Mouse (Mus musculus): ENCODE results near the gene Cntnap2.
"Not testable (repeated sequence)": the region's sequence is repeated elsewhere in the genome, so short reads cannot be mapped to it uniquely, and the experiment has no call there.

The Cntnap2 gene

DNA sequence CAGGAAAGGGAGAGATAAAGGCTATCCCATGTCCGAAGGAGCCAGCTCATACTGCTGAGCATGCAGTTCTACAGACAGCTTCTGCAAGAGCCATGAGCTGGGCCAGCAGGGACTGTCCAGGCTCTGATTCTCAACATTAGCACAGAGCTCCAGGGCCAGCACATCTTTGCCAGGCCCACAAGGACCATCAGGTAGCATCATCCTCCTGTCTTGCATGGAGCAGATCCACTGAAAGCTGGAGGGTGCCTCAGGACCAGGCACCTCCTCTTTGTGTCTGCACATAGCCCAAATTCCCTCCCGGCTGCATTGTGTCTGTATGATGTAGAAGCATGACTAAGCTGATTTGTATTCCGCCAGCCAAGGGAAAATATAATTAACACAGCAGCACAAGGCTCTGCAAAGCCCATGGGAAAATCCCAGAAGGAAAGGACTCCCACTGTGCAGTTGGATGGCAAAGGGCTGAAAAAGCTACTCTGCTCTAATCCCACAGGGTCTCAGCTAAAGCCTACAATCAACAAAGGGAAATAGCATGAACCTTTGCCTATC, 2180.3 kb downstream of the Cntnap2 start:
- no peak for DNase-seq (ENCODE audit: low spot score in 2 of 2)

DNA sequence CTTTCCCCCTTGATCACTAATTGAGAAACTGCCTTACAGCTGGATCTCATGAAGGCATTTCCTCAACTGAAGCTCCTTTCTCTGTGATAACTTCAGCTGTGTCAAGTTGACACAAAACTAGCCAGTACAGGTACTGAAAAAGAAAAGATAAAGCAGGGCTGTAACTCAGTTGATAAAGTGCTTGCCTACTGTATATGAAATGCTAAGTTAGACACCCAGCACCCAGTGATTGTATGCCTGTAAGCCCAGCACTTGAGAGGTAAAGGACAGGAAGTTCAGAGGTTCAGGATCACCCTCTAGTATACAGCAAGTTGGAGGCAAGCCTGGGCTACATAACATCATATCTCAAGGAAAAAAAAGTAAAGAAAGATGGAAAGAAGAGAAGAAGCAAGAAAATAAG, 2182.2 kb downstream of the Cntnap2 start:
- DNase-seq (ENCODE audit: low spot score in 2 of 2) = no peak

DNA sequence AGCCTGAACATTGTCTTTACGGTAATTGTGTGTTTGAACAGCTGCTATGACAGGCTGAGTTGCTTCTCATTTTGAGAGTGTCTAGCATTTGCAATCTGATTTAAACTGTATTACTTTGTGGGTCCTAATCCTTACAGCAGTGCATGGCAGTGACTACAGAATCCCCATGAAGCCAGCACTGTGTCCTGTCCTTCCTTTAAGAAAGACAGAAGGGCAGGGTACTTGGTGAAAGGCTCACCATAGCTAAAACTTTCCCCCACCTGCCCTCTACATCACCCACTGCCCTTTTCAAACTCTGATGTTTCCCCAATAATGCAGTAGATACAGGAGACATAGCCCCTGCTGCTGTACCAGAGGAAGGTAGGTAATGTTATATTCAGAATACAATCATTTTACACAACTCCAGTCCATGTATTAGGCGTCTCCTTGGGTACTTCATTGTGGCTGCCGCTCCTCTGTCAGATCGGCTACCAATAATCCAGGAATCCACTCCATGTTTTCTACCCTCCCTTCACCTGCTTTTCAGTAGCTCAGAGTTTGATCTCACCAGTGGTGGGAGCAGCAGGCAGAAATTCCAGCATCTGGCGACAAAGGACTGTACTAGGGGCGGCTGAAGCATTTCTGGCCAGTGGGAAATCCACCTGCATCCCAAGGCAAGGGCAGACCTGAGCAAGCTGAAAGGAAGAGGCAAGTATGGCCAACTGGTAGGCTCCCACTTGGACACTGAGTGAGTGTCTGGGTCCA, 2184.9 kb downstream of the Cntnap2 start:
- DNase-seq (ENCODE audit: low spot score in 2 of 2) = no peak

DNA sequence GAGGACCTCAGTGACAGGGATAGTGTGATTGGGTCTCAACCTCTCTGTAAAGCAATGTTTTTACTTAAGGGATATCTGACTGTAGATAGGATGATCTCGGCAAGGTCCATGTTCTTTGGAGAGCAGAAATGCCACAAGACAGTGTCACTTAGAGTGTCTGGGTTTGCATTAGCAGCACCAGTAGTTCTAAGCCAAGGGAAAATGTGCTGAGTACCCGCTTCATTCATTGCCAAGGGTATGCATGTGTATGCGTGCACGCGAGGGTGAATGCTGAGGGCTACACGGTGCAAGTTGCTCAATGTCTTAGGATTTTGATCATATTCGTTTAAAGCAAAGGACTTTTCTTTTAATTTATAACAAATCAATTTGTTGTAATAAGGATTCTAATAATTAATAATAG, 2185.5 kb downstream of the Cntnap2 start:
- no peak for DNase-seq (ENCODE audit: low spot score in 2 of 2)

DNA sequence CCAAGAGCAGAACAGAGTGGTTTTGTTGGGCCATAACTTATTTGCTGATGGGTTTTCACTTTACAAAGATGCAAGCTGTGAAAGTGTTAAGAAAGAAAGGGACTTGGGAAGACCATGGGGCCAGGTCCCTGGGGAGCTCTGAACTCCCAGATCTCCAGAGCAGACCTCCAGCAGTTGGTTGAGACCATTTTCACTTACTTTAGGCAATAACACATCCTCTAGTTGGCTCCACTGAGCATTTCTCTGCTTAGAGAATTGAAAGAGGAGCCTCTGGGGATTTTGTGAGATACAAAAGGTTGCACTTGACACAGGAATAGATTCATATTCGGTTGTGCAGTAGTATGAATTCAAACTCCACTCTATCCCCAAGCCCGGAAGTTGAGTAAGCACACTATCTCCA, 2196.1 kb downstream of the Cntnap2 start:
- no peak for DNase-seq (ENCODE audit: low spot score in 2 of 2)

DNA sequence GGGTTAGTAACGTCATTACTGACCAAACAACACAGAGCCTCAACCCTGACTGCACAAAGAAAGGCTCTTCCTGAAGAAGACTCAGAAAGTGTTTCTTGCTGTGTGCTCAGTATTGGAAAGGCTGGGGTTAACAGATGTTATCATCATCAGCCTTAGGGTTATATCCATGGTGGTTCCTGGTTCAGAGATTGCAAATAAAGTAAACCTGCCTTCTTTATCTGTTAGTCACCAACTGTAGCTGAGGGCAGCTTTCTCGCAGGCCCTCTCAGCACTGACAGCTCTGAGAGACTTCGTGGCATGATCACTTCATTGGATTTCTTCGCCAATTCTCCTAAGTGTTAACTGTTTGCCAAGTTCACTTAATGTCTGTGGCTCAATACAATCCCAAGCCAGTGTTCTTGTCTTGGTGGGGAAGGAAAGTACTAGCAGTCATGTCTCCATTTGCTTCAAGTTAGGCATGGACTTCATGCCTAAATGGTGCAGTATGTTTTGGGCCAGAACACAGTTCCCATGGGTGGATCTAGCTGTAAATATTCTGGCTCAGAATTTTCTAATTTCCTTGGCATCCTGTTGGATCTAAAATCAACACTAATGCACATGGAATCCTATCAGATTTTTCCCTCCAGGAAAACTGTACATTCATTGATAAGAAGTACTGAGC, 2197.2 kb downstream of the Cntnap2 start:
- no peak for DNase-seq (ENCODE audit: low spot score in 2 of 2)

DNA sequence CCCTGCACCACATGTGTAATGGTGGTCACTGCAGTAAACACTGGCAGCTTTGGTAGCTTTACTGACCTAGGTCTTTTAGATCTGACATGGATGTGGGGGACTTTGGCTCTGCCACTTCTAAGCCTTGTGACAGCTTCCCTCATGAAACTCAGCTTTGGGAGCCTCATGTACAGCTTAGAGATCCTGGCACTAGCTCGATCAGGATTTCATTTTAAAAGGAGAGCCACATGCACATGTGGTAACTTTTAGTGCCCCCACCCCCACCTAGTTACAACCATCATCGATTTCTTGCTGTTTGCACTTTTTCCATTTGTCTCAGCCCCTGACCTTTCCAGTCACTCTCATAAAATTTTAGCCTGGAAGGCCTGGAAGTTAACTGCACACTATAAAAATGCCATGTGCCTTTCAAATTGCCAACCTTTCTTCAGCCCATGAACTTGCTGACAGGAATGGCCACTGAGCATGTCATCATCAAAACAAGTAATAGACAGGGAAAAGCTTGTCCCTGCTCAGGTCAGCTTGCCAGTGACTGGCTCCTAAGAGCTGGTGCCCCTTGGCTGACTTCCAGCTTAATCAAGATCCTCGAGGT, 2197.9 kb downstream of the Cntnap2 start:
- DNase-seq (ENCODE audit: low spot score in 2 of 2) = no peak

DNA sequence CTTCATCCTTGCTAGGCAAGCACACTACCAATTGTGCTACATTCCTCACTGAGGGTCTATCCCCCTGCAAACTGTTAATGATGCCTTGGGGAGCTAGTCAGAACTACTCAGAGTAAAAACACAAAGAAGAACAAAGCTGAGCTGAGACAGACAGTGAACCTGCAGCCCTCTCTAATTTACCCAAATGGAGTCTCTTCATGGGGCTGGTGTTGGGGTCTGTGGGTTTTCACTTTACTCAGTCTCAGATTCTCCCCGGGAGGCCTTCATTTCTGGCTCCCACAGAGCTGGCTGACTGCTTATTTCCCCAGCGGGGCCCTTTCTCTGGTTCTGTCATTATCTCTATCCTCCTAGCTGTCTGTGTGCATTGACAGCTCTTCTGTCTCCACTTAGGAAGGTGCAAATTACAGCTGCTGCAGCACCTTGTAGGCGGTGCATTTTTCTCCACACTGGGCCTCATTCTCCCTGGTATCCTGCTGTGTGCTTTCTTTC, 2200.5 kb downstream of the Cntnap2 start:
- no peak for DNase-seq (ENCODE audit: low spot score in 2 of 2)

DNA sequence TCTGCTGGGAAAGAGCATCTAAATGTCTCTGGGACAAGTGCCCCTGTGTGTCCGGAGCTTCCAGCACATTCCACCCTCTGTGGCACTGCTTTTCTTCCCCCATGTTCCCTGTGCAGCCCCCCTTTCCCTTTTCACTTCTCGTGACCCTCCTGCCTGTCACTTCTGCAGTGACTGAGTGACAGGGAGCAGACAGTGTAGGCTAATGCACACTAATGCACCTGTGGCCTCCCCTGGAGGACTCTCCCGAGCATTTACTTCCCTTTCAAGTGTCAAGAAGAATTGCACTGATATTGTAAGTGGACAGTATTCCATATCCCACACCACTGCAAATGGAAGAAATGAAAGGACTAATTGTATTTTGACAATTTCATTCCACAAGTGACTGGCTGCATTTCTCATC, 2208.1 kb downstream of the Cntnap2 start:
- DNase-seq (ENCODE audit: low spot score in 2 of 2) = no peak

DNA sequence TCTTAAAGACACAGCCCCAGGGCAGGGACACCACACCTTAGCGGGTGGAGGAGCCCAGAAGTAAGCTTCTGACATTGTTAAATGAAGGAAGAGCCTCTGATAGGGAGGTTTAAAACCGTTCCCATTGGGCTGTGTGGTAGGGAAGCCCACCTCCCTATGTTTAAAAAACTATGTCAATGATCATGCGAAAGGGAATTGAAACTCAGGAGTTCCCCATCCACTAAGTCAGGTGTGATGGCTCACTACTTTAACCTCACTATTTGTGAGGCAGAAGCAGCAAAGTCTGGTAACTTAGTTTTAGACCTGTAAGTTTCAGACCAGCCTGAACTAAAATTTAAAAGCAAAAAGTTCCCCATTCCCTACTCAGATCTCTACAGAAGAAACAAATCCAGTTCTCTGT, 2210.3 kb downstream of the Cntnap2 start:
- no peak for DNase-seq (ENCODE audit: low spot score in 2 of 2)

DNA sequence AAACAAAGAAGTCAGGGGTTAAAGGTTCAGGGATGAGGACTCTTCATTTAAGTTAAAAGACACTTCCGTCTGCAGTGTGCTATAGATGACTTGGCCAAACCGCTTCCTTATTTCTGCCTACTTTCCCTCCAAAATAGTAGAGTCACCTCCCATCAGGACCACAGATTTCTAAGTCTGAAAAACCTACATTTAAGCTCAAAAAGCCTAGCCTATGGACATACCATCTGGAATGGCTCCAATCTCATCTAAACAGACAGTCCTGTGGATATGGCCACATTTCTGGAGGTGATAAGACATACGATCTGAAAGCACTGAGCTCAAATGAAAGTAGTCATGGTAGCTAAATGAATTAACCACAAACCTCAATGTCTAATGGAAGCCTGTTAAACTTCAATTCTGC, 2212.4 kb downstream of the Cntnap2 start:
- DNase-seq (ENCODE audit: low spot score in 2 of 2) = no peak

DNA sequence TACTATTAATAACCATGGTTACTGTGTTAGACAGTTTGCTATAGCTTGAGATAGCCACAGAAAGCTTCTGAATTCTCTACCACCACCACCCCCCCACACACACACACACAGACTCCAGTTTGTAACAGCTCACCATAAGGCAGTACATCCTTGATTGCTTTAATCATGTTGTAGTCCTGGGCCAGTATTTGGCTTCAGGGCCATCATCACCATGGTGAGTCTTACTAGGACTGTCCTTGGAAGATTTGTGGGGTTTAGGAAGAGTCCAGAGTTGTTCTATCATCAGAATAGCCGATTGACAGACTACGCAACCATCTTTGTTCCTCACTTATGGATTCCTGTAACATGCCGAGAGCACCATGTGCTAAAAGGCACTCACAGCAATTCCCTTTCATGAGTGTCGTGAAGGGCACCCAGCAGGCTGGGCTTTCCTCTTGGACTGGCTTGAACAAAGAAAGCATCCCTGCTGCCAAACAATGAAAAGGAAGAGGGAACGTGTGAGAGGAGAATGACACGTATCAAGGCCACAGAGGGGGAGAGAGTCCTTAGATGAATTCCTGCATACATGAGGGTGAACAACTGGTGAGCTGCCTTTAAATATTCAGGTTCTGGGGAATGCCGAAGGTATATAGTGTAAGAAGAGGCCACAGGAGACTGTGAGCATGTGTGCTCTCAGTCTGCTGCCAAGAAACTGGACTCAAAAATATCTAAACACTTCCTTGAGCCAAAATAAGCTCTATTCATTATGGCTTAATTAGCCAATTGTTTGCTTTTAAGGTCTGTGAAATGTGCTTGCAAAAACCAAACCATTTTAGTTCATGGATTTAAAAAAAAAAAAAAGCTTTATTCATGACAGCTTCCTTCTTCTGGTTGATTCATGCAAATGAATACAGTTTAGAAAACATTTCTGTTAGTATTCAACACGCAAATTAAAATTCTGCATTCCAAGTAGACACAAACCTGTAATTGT, 2213.7 kb downstream of the Cntnap2 start:
- no peak for DNase-seq (ENCODE audit: low spot score in 2 of 2)

DNA sequence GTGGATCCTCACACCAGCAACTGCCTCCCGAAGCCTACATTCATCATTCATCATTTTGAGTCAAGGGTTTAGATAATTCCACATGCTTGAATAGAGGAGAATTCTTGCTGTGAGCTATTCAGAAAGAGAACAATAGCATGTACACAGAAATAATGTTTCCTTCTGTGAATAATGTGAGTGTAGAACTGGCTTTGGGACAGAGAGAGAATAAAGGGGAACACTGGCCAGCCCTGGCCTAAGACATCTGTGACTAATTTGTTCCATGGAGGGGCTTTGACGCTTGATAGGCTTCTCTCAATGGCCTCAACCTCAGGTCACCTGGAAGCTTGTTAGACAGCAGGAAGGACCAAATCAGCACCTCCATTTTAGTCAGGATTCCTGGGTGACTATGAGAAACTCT, 2215.9 kb downstream of the Cntnap2 start:
- no peak for DNase-seq (ENCODE audit: low spot score in 2 of 2)

DNA sequence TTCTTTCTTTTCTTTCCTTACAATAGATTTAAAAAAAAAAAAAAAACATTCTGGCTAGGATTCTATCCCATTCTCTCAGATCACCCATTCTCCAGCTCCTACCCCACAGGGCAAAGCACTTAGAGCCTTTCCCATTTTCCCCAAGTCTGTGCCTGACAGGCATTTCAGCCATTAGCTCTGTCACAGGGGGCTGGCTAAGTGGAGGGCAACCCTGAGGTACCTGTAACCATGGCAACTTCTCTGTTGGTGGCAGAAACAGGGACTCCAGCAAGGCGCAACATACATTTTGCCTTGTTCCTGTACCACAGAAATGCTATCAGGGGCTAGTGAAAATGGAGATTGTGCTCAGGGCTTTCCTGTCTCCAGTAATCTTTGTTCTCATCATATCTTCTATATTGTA, 2220.0 kb downstream of the Cntnap2 start:
- DNase-seq (ENCODE audit: low spot score in 2 of 2) = no peak

DNA sequence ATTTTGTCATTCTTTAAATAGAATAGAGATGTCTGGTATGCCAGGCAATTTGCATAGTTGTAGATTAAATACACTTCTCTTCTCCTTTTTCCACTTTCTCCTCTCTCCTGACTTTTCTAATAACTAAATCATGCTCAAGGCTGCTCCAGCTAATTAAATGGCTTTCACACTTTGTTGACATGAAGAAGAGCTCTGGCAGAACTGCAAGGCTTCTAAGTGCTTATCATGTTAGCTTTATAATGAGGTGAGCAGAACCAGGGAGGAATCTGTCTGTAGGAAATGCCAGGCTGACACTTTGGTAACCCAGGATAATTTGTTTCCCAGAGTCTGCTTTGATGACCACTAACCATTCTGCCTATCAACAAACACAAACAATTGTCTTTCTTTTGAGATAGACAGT, 2222.4 kb downstream of the Cntnap2 start:
- DNase-seq (ENCODE audit: low spot score in 2 of 2) = no peak

DNA sequence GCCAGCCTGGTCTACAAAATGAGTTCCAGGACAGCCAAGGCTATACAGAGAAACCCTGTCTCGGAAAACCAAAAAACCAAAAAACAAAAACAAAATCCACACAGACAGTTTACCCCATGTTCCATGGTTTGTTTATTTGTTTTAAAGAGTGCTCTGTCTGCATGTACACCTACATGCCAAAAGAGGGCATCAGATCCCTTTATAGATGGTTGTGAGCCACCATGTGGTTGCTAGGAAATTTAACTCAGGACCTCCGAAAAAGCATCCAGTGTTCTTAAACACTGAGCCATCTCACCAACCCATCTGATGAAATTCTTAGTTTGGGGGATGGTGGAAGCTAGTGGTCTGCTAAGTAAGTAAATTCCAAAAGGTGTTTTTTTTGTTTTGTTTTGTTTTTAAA, 2225.6 kb downstream of the Cntnap2 start:
- DNase-seq (ENCODE audit: low spot score in 2 of 2) = no peak

DNA sequence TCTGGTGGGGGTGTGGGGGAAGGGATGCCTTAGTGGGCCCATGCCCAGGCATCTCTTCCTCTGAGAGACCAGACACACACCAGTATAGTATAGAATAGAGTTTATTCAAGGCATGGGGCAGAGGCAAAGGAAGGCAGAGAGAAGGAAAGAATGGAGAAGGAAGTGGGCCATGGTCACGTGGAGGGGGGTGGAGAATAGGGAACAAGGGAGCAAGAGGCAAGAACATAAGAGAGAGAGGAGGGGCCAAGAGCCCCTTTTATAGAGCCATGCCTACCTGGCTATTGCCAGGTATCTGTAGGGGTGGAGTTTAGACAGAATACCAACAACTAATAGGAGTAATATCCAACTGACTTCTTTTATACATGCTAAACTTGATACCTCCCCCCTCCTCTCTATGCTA, 2226.6 kb downstream of the Cntnap2 start:
- DNase-seq (ENCODE audit: low spot score in 2 of 2) = no peak

DNA sequence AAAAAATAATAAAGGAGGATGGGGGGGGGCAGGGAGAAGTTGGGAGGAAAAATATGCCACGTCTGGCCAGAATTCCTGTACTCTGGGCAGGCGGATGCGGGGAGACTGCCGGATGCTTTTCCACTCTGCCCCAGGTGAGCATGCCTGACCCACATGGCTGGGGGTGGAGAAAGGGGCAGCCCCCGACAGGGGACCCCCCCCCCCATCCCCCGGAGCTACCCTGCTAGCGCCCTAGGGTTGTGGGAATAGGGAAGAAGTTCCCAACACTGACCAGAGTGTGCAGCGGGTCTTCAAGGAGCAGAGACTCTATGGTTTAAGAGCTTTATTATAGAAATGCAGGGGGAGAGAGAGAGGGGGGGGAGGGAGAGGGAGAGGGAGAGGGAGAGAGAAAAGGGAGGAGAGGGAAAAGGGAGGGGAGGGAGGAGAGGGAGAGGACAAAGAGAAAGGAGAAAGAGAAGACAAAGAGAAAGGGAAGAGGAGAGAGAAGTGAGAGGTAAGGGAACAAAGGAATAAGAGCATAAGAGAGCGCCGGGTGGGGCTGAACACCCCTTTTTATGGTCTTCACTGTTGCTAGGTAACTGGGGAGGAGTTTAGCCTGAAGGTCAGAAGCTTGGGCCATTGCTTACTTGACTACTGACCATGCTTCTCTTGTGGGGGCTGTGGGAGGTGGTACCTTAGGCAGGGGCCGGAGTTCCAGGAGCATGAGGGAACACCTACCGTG, 2227.2 kb downstream of the Cntnap2 start:
- DNase-seq (ENCODE audit: low spot score in 2 of 2) = not testable (repeated sequence)

DNA sequence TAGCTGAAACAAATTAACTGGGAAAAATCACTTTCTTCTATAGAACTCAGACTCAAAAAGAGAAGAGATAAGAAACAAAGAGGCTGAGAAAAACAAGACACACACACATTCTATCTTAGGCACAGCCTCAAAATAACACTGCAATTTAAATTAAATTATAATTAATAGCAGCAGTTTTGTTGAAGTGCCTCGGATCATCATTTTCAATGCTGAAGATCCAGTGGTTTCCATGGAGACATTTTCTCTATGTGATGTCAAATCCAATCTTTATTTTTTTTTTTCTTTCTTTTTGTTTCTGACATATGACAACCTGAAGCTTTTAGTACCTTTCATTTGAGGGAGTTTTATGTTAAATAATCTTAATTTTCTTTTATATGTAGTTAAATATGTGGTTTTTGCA, 2228.6 kb downstream of the Cntnap2 start:
- DNase-seq (ENCODE audit: low spot score in 2 of 2) = no peak

DNA sequence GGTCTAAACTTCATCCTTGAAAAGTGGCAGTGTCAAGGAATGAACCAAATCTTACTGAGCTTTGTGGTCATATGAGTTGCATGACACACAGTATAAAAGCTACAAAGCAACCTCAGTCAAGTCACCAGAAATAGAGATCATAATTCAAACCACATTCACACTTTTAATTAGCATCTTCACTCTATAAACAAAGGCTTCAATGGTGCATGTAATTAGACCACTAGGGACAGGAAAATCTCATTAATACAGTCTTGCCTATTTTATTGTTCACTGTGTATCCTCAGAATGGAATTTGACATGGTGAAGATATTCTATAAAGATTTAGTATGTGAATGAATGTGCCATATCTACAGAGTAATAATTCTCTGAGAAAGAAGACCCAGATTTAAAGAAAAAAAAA, 2232.8 kb downstream of the Cntnap2 start:
- DNase-seq (ENCODE audit: low spot score in 2 of 2) = no peak

DNA sequence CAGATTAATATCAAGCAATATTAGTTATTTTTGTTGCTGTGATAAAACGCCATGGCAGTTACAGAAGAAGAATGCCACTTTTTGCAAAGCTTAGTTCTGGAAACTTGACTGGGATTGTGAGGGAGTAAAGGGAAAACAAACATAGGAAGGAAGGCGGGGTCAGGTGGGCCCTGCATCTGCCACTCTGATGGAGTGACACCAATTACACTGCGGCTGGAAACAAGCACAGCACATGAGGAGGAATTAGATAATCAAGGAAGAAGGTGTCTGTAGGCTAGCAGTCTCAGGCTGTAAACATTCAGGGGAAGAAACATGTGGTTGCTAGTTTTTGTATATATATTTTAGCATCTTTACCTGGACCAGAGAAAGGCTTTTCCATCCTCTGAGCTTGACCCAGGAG, 2233.3 kb downstream of the Cntnap2 start:
- DNase-seq (ENCODE audit: low spot score in 2 of 2) = no peak
